Mouse (Mus musculus): Measurements from ENCODE around the gene Zfp943. TPM values are rescaled to one million over a fixed set of nuclear protein-coding genes. Genes with fewer than 3 reads are reported as not detected.
"Not testable (repeated sequence)": the region's sequence is repeated elsewhere in the genome, so short reads cannot be mapped to it uniquely, and the experiment has no call there.

Zfp943 gene
- polyA plus RNA-seq (2012; rRNA removed) = 11.7 and 14.9 TPM in 2 replicates
- polyA plus RNA-seq (2014; fragmentation: Nextera tagmentation; extraction: Ambion mirVana) = 20.4 and 22.2 TPM in 2 replicates

DNA sequence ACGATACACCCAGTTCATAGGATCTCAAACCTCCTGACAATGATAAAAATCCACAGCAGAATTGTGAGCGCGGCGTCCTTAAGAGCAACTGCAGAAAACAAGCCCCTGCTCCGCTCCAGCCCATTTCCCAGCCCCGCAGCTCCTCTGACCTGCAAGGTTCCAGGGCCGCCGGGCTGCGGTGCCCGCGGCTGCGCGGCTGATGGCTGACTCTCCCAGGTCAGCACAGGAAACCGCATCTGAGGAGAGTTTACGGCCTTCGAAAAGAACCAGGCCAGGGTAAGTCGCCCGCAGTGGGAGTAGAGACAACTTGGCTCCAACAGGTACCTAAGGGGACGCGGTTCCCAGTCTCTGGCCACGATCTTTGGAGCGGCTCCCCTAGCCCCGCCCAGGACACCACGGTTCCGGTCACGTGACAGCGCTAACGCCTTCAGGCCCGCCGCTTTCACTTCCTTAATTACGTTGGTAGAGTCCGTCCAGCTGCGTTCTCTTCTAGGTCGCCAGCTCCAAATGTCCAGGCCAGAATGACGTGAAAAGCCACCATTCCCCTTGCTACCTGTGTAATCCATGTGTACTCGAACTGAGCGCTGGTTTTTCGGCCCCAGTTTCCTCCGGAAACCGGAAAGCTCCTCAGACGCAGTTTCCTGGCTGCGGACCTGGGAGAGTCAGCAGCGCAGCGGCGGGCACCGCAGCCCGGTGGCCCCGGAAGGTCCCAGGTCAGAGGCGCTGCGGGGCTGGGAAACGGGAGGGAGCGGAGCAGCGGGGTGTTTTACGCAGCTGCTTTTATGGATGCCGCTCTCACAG is at the start of gene Zfp943, which contains the start of gene Zfp942:
Gene Zfp943 (plus strand): TSS at position 446 of the 801 bp plus-strand sequence.
Gene Zfp942 (minus strand): TSS at position 358 of the 801 bp plus-strand sequence.
- Histone ChIP-seq H3K4me3 (replicated peaks; ENCODE audit: low read length) (peak within 1 kb of the TSS; percentile 66), H3K27ac (replicated peaks; ENCODE audit: low read depth, low read length) (peak within 1 kb of the TSS; percentile 83), H3K9ac (ENCODE audit: low read depth, low read length, severe bottlenecking) (peak within 1 kb of the TSS; percentile 87), H3K4me2 (replicated peaks; ENCODE audit: low read depth, low read length, severe bottlenecking) (peak within 1 kb of the TSS; percentile 56)
- not testable (repeated sequence) for H3K27me3 ChIP-seq (ENCODE audit: control insufficient read depth, insufficient read depth, low read length); H3K9me3 ChIP-seq (ENCODE audit: control insufficient read depth, low read length); H3K36me3 ChIP-seq (ENCODE audit: control insufficient read depth, insufficient read depth, low read length); H3K4me1 ChIP-seq (ENCODE audit: control insufficient read depth, insufficient read depth, low read length)
- ATAC-seq (ENCODE audit: low FRiP score, low read depth) = peak; percentile 98
- WGBS = under 1% methylated on average over 39 of the region's 55 CpGs
- DNase-seq (ENCODE audit: low spot score) = peak; percentile 30

DNA sequence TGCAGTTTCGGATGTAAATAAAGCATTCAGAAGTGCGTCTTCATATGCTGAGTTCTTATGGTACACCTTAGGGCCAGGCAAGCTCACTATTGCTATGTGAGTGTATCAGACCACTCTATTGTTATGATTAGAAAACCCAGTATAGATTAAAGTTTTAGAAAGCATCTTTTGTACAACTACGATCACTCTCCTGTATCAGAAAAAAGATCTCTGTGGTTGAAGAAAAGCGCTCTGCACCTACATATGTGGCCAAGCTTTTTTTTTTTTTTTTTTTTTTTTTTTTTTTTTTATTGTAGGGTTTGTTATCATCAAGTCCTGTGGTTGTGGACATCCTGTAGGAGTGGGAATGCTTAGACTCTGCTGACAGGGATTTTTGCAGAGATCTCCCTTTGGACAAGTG is 950 bp downstream of the Zfp943 start:
- no peaks in the 10 kb centered on the region for H3K9me3 ChIP-seq (ENCODE audit: control insufficient read depth, low read length)
- ATAC-seq (ENCODE audit: low FRiP score, low read depth) (no peak), DNase-seq (ENCODE audit: low spot score) (no peak)
- H3K4me1 ChIP-seq (ENCODE audit: control insufficient read depth, insufficient read depth, low read length) = peaks cover 5% of the 10 kb centered on the region; the same call in 1 of the 2 replicates
- H3K27ac ChIP-seq (replicated peaks; ENCODE audit: low read depth, low read length) = no peak overlapping the region
- no peaks in the 10 kb centered on the region for H3K27me3 ChIP-seq (ENCODE audit: control insufficient read depth, insufficient read depth, low read length)
- 0 out of 2 replicates have a peak, but pooled peaks cover under 1% of the 10 kb centered on the region for H3K36me3 ChIP-seq (ENCODE audit: control insufficient read depth, insufficient read depth, low read length)
- 64% methylated on average over 4 of the region's 4 CpGs for WGBS
- H3K4me2 ChIP-seq (replicated peaks; ENCODE audit: low read depth, low read length, severe bottlenecking) = peak overlapping the region; percentile 51
- TF ChIP-seq POLR2A (IDR thresholded peaks at IDR 0.05; ENCODE audit: borderline replicate concordance, extremely low read depth, insufficient read depth, insufficient read length) = no peak
- peak overlapping the region; percentile 66 for H3K4me3 ChIP-seq (replicated peaks; ENCODE audit: low read length)
- H3K9ac ChIP-seq (ENCODE audit: low read depth, low read length, severe bottlenecking) = peak overlapping the region; percentile 87

DNA sequence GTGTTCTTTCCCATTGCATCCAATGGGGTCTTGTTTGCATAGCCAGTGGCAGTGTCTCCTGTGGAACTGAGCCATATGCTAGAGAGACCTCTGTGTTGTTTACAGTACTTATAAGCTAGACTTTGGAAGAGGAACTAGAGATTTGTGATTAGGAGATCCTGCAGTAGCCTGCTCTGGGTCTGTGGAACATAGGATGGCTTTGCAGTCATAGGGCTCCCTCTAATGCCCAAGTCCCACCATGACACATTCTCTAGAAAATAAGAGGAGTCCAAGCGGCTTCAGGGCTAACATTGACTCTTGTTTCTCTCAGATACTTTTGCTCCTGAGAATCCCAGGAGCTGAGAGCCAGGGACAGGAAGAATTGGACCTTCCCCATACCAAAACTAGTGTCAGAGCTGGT is 73.2 kb downstream of the Zfp943 start:
- not testable (repeated sequence) for H3K4me3 ChIP-seq (replicated peaks; ENCODE audit: low read length); H3K9ac ChIP-seq (ENCODE audit: low read depth, low read length, severe bottlenecking); H3K9me3 ChIP-seq (ENCODE audit: control insufficient read depth, low read length); ATAC-seq (ENCODE audit: low FRiP score, low read depth); H3K27me3 ChIP-seq (ENCODE audit: control insufficient read depth, insufficient read depth, low read length); DNase-seq (ENCODE audit: low spot score); H3K4me1 ChIP-seq (ENCODE audit: control insufficient read depth, insufficient read depth, low read length); H3K4me2 ChIP-seq (replicated peaks; ENCODE audit: low read depth, low read length, severe bottlenecking); H3K27ac ChIP-seq (replicated peaks; ENCODE audit: low read depth, low read length); H3K36me3 ChIP-seq (ENCODE audit: control insufficient read depth, insufficient read depth, low read length)
- 26% methylated on average over 1 of the region's 1 CpGs for WGBS

DNA sequence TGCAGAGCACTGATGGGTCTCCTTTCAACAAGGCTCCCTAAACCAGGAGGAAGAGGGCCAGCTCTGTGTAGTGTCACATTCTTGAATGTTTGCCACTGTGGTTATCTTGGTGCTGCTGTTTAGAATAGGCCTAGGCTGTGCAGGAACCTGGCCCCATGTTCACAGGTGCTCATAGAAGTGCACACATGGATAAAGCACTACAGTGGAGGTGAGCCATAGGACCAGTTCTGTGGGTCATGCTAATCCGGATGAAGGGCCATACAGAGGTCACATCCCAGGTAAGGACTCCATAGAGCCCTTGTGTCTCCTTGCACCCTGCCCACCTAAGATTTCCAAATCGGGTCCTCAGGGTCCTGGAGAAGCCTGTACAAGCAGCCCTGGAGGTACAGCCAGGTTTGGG is 87.1 kb downstream of the Zfp943 start:
- 70% methylated on average over 2 of the region's 2 CpGs for WGBS

DNA sequence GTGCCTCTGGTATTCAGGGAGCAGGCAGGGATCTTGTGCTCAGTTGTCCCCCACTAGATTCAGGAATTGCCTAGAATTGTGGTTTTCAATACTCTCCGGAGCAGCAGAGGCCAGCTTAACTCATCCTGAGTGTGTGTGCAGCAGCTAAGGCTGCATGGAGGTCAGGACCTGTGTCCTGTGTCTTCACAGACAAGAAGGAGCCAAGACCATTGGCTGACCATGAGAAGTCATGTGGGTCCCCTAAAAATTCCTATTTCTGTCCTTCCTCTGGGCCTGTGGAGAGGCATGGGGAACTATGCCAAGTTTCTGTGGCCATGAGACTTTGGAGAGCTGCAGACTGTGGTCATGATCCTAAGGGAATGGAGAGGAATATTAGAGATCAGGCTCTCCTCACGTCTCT is 90.9 kb downstream of the Zfp943 start:
- Histone ChIP-seq H3K4me2 (replicated peaks; ENCODE audit: low read depth, low read length, severe bottlenecking) (no peak overlapping the region), H3K4me1 (ENCODE audit: control insufficient read depth, insufficient read depth, low read length) (no peaks in the 10 kb centered on the region), H3K9ac (ENCODE audit: low read depth, low read length, severe bottlenecking) (no peak overlapping the region), H3K9me3 (ENCODE audit: control insufficient read depth, low read length) (no peaks in the 10 kb centered on the region), H3K27me3 (ENCODE audit: control insufficient read depth, insufficient read depth, low read length) (no peaks in the 10 kb centered on the region), H3K36me3 (ENCODE audit: control insufficient read depth, insufficient read depth, low read length) (no peaks in the 10 kb centered on the region), H3K27ac (replicated peaks; ENCODE audit: low read depth, low read length) (no peak overlapping the region), H3K4me3 (replicated peaks; ENCODE audit: low read length) (no peak overlapping the region)
- DNase-seq (ENCODE audit: low spot score) (no peak), ATAC-seq (ENCODE audit: low FRiP score, low read depth) (no peak)
- WGBS = 77% methylated on average over 2 of the region's 2 CpGs
- no peak for TF ChIP-seq POLR2A (IDR thresholded peaks at IDR 0.05; ENCODE audit: borderline replicate concordance, extremely low read depth, insufficient read depth, insufficient read length)

More for the DNA sequence above, 87.1 kb downstream of the Zfp943 start:
- DNase-seq (ENCODE audit: low spot score) (no peak), ATAC-seq (ENCODE audit: low FRiP score, low read depth) (no peak)
- TF ChIP-seq POLR2A (IDR thresholded peaks at IDR 0.05; ENCODE audit: borderline replicate concordance, extremely low read depth, insufficient read depth, insufficient read length) = no peak
- H3K36me3 ChIP-seq (ENCODE audit: control insufficient read depth, insufficient read depth, low read length) = no peaks in the 10 kb centered on the region
- H3K4me2 ChIP-seq (replicated peaks; ENCODE audit: low read depth, low read length, severe bottlenecking) = no peak overlapping the region
- H3K27ac ChIP-seq (replicated peaks; ENCODE audit: low read depth, low read length) = no peak overlapping the region
- no peak overlapping the region for H3K4me3 ChIP-seq (replicated peaks; ENCODE audit: low read length)
- H3K9me3 ChIP-seq (ENCODE audit: control insufficient read depth, low read length) = no peaks in the 10 kb centered on the region
- no peak overlapping the region for H3K9ac ChIP-seq (ENCODE audit: low read depth, low read length, severe bottlenecking)
- H3K4me1 ChIP-seq (ENCODE audit: control insufficient read depth, insufficient read depth, low read length) = no peaks in the 10 kb centered on the region
- H3K27me3 ChIP-seq (ENCODE audit: control insufficient read depth, insufficient read depth, low read length) = no peaks in the 10 kb centered on the region
